Mouse (Mus musculus) embryonic stem cell, embryonic (primary cell): ENCODE measurements around the gene Gm45799.

ENCODE experiments used
- CTCF ChIA-PET, 4 experiments: fragments of 300-600 bp in 2 of 4; fragments of 350-600 bp in 2 of 4; sonication (Branson Sonifier 250); formaldehyde crosslinking; loops; one replicate each; lab custom pipeline; 2022; ENCODE audit warnings: inconsistent platforms in 2 of 4; lab: Charles Lee
- POLR2A ChIA-PET, 4 experiments: fragments of 300-600 bp in 2 of 4; fragments of 350-600 bp in 2 of 4; sonication (Branson Sonifier 250); formaldehyde crosslinking; loops; one replicate each; lab custom pipeline; 2022; ENCODE audit warnings: antibody characterized with exemption in 4 of 4, inconsistent platforms in 1 of 4; lab: Charles Lee

Gm45799 gene

GRCm38 (mm10) chr7:105726144-105726979 lies 86.0 kb downstream of the Gm45799 start:
- CTCF ChIA-PET: interaction anchor here in 3 of 4 experiments (0.6 to 1.5 kb wide), 12 partner anchors 11 to 443 kb away, joined by 3 to 7 read pairs (median 4); partner anchors contain the start of genes Mrpl17 (in 2 of the 3), Dnhd1 (in 1 of the 3), Ilk (in 1 of the 3) and Rrp8 (in 1 of the 3)
- POLR2A ChIA-PET: interaction anchor here in 3 of 4 experiments (0.6 to 3.8 kb wide), 12 partner anchors 10 to 326 kb away, joined by 3 to 15 read pairs (median 4); partner anchors contain the start of genes Tpp1 (in 3 of the 3), Dnhd1 (in 1 of the 3), Ilk (in 1 of the 3) and Mrpl17 (in 1 of the 3)

GRCm38 (mm10) chr7:105726980-105727325 lies 86.6 kb downstream of the Gm45799 start:
- CTCF ChIA-PET: interaction anchor here in 3 of 4 experiments (0.6 to 1.5 kb wide), 16 partner anchors 10 to 444 kb away, joined by 3 to 7 read pairs (median 4); partner anchors contain the start of genes Mrpl17 (in 2 of the 3), Taf10 (in 2 of the 3), Dnhd1 (in 1 of the 3) and Ilk (in 1 of the 3)
- POLR2A ChIA-PET: interaction anchor here in 3 of 4 experiments (0.6 to 3.8 kb wide), 15 partner anchors 9 to 336 kb away, joined by 3 to 15 read pairs (median 4); partner anchors contain the start of genes Tpp1 (in 3 of the 3), Rrp8 (in 2 of the 3), Dnhd1 (in 1 of the 3) and Ilk (in 1 of the 3)

GRCm38 (mm10) chr7:105728701-105729428 lies 88.5 kb downstream of the Gm45799 start:
- CTCF ChIA-PET: interaction anchor here in 1 of 4 experiments (1.1 kb wide), 1 partner anchor 14 kb away, joined by 3 read pairs; no protein-coding TSS in a partner anchor
- POLR2A ChIA-PET: interaction anchor here in 2 of 4 experiments (0.6 to 3.8 kb wide), 3 partner anchors 11 to 82 kb away, joined by 3 to 15 read pairs (median 4); partner anchors contain the start of gene Mrpl17 (in 1 of the 2)

GRCm38 (mm10) chr7:105733836-105734235 lies 93.5 kb downstream of the Gm45799 start:
- ChIA-PET POLR2A (interaction anchor here in 2 of 4 experiments (1.4 to 10.9 kb wide), 5 partner anchors 10 to 28 kb away, joined by 3 to 185 read pairs (median 15); partner anchors contain the start of genes Taf10 (in 2 of the 2) and Tpp1 (in 2 of the 2)), CTCF (no interaction called here)
